Mouse (Mus musculus) A20 (cell line): Measurements from ENCODE around the gene Mapk8ip3.

Experiments
- DNase-seq: peaks from one replicate; pipeline ENCODE4 v3.0.0-alpha.2; 2011; ENCODE audit warnings: low read depth, low spot score

Gene Mapk8ip3

DNA sequence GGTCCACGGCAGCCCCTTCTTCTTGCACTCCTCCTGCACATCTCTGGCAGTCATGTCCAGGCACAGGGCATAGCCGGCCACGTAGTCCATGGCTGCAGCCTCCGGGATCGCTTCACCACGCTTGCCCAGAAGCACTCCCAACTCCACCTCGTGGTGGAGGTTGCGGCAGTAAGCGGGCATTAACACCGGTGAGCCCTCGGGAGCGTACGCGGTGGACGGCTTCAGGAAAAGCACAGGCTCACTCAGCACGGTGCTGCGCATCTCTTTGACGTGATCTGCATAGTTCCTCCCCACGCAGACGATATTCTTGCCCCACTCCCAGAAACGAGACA, 87.1 kb downstream of the Mapk8ip3 start:
- DNase-seq: no peak

DNA sequence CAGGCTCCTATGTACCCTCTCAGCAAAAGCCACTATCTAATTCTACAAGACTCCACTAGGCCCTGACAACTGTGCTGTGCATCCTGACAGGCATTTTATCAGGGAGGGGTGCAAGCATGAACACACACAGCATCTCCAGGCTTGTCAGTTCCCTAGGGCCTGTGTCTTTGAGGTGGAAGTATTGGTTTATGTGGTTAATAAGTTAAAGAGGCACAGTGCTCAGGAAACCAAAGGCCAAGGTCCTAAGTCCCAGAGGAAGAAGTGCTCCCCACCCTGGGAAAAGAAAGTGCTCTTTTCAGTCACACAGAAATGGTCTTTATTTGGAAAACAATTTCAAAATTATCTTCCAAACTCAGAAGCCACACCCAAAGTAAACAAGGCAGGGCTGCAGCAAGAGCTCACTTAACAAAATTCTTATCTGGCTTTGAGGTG, 88.2 kb downstream of the Mapk8ip3 start:
- no peak for DNase-seq

DNA sequence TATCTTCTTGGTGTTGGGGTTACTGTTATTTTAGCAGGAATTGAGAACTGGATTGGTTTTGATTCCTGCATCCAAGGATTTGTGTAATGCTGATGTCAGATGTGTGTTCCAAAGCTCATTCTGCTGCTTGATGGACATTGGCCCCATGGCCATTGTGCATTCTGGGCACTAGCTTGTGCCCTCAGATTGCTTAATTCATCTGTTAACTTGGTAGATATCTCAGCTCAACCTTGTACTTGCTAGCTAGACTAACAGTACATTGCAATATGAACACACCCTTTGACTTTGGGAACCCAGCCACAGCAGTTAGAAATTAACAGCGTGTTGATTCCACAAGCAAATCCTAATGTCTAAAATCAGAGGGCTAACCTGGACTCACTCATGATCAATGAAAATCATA, 89.4 kb downstream of the Mapk8ip3 start:
- DNase-seq: no peak

DNA sequence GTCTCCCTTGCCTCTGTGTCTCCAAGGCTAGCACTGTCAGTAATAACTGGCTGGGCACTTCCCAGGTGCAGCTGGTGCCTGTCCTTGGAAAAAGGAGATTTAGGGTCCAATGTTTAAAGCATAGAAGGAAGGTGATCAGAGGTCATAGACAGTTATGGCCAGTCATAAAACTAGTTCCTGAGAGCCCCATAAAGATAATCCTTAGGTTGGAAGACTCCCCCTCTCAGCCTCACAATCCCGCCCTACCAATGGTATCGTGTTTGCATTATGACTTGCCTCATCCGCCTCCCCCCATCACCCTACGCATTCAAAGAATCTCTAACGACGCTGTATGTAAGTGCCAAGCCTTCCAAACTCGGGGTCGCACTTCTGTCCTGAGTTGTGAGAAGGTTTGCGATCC, 92.3 kb downstream of the Mapk8ip3 start:
- DNase-seq: no peak

DNA sequence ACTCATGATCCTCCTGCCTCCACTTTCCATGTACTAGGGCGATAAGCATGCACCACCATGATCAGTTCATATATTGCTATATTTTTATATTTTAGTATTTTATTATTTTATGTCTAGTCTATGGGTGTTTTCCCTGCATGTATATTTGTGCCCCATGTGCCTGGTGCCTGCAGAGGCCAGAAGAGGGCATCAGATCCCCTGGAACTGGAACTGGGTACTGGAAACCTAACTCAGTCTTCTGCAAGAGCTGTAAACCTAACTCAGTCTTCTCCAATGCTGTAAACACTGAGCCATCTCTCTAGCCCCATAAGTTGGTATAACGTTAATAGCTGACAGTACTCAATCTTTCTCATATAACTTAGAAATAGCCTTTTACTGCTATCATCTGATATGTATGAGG, 94.1 kb downstream of the Mapk8ip3 start:
- peak; percentile 37 for DNase-seq
